Mouse (Mus musculus) hindbrain, embryonic 16.5 days (tissue): Measurements from ENCODE around the gene Psg19. TPM values are rescaled to one million over a fixed set of nuclear protein-coding genes. Genes with fewer than 3 reads are reported as not detected.
"Not testable (repeated sequence)": the region's sequence is repeated elsewhere in the genome, so short reads cannot be mapped to it uniquely, and the experiment has no call there.

Experiments
- ATAC-seq: fragments of 200-750 bp; cut with Nextera tagmentation; 2 replicates; pipeline ENCODE4 v1.8.0; 2017; ENCODE audit warnings: moderate TSS enrichment, moderate library complexity
- H3K27ac ChIP-seq: fragments of 300-500 bp; sonication (generic); 2 replicates; pipeline ENCODE4 v1.5.1; 2014; ENCODE audit warnings: low read depth, mild to moderate bottlenecking, control low read depth, low read length, moderate library complexity
- H3K27me3 ChIP-seq: fragments of 300-500 bp; sonication (generic); replicated peaks from 2 replicates; pipeline ENCODE4 v1.6.1; 2014; ENCODE audit warnings: low read length; ENCODE audit not compliant: control insufficient read depth, insufficient read depth
- H3K36me3 ChIP-seq: fragments of 300-500 bp; sonication (generic); 2 replicates; pipeline ENCODE4 v1.6.1; 2014; ENCODE audit warnings: mild to moderate bottlenecking, low read length, moderate library complexity, mixed read lengths; ENCODE audit not compliant: control insufficient read depth, insufficient read depth
- H3K4me1 ChIP-seq: fragments of 300-500 bp; sonication (generic); 2 replicates; pipeline ENCODE4 v1.6.1; 2014; ENCODE audit warnings: low read depth, low read length; ENCODE audit not compliant: control insufficient read depth, insufficient read depth
- H3K4me2 ChIP-seq: fragments of 300-500 bp; sonication (generic); 2 replicates; pipeline ENCODE4 v1.6.1; 2014; ENCODE audit warnings: mild to moderate bottlenecking, low read length, control low read depth, moderate library complexity
- H3K4me3 ChIP-seq: fragments of 300-500 bp; sonication (generic); 2 replicates; pipeline ENCODE4 v1.5.1; 2014; ENCODE audit warnings: mild to moderate bottlenecking, low read length, control low read depth, moderate library complexity
- H3K9ac ChIP-seq: fragments of 300-500 bp; sonication (generic); 2 replicates; pipeline ENCODE4 v1.6.1; 2014; ENCODE audit warnings: low read depth, mild to moderate bottlenecking, control low read depth, low read length, moderate library complexity
- H3K9me3 ChIP-seq: fragments of 300-500 bp; sonication (generic); 2 replicates; pipeline ENCODE4 v1.6.1; 2014; ENCODE audit warnings: mild to moderate bottlenecking, low read length, moderate library complexity; ENCODE audit not compliant: control insufficient read depth
- WGBS: fragments of 180-500 bp; shearing (Covaris S2); extraction: QIAGEN DNeasy Blood & Tissue Kit; methylation state at CpG from one replicate; pipeline ENCODE4 v1.1.7; 2014; 5-methylcytosine and 5-hydroxymethylcytosine counted together
- polyA plus RNA-seq: library from polyadenylated mRNA; unstranded; fragments of >200 nt; fragmentation: Nextera tagmentation; extraction: Ambion mirVana; gene quantifications from 2 replicates; pipeline ENCODE4 v1.2.1, GENCODE M21; 2015

Gene Psg19
- polyA plus RNA-seq, 1 experiment from 2014 or later: not detected

- Histone ChIP-seq H3K9ac (no peak within 1 kb of the TSS), H3K27me3 (no peaks in the 10 kb centered on the region), H3K4me3 (no peak within 1 kb of the TSS), H3K9me3 (no peaks in the 10 kb centered on the region), H3K4me1 (no peaks in the 10 kb centered on the region), H3K4me2 (no peak within 1 kb of the TSS), H3K27ac (no peak within 1 kb of the TSS), H3K36me3 (no peaks in the 10 kb centered on the region)
- 76% methylated on average over 3 of the region's 3 CpGs for WGBS
- no peak for ATAC-seq
These were observed 23.2 kb upstream of the Psg19 start, which contains the start of gene Psg17 for GRCm38 (mm10) chr7:18821507-18821906. Gene Psg17, minus strand, starts transcription at chr7:18821607.

GRCm38 (mm10) chr7:18818301-18818700 lies 20.0 kb upstream of the Psg19 start:
- H3K9ac ChIP-seq: no peak overlapping the region
- 88% methylated on average over 9 of the region's 9 CpGs for WGBS
- H3K9me3 ChIP-seq: no peaks in the 10 kb centered on the region
- H3K27me3 ChIP-seq: no peaks in the 10 kb centered on the region
- H3K4me2 ChIP-seq: no peak overlapping the region
- H3K36me3 ChIP-seq: no peaks in the 10 kb centered on the region
- ATAC-seq: no peak
- no peak overlapping the region for H3K4me3 ChIP-seq
- no peaks in the 10 kb centered on the region for H3K4me1 ChIP-seq
- no peak overlapping the region for H3K27ac ChIP-seq

DNA sequence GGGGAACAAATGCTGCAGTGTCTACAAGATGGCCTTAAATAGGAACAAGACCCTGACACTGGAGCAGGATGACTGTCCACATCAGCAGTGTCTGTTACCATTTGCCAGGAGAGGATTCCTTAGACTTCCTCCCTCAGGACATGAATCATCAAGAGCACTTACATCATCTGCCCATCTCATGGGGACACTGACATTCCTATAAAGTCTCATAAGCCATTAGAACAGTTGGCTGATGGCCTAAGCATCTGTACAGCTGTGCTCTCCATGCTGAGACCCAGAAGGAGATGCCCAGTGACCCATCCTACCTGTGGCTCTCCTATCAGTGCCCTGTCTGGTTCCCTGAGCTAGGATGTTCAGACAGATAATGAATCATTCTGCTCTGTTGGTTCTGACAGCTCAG lies 5.2 kb upstream of the Psg19 start:
- Histone ChIP-seq H3K4me1 (no peaks in the 10 kb centered on the region), H3K9me3 (no peaks in the 10 kb centered on the region), H3K36me3 (no peaks in the 10 kb centered on the region), H3K9ac (no peak overlapping the region), H3K4me2 (no peak overlapping the region), H3K4me3 (no peak overlapping the region), H3K27ac (no peak overlapping the region), H3K27me3 (no peaks in the 10 kb centered on the region)
- no peak for ATAC-seq

- no peaks in the 10 kb centered on the region for H3K4me1 ChIP-seq
- WGBS: 50% methylated on average over 3 of the region's 3 CpGs
These were observed 809 bp upstream of the Psg19 start for GRCm38 (mm10) chr7:18799129-18799528.

GRCm38 (mm10) chr7:18790671-18791070 lies 7.6 kb downstream of the Psg19 start:
- H3K27ac ChIP-seq, H3K4me2 ChIP-seq, ATAC-seq, H3K36me3 ChIP-seq, H3K9me3 ChIP-seq, H3K27me3 ChIP-seq, H3K4me1 ChIP-seq, H3K9ac ChIP-seq, H3K4me3 ChIP-seq: not testable (repeated sequence)

More at GRCm38 (mm10) chr7:18799129-18799528, 809 bp upstream of the Psg19 start:
- Histone ChIP-seq H3K27me3 (no peaks in the 10 kb centered on the region), H3K27ac (no peak overlapping the region), H3K4me3 (no peak overlapping the region), H3K36me3 (no peaks in the 10 kb centered on the region), H3K4me2 (no peak overlapping the region), H3K9me3 (no peaks in the 10 kb centered on the region), H3K9ac (no peak overlapping the region)
- ATAC-seq: no peak

GRCm38 (mm10) chr7:18781301-18781700 lies 17.0 kb downstream of the Psg19 start:
- not testable (repeated sequence) for H3K27me3 ChIP-seq, H3K9me3 ChIP-seq, ATAC-seq, H3K4me2 ChIP-seq, H3K36me3 ChIP-seq, H3K9ac ChIP-seq, H3K27ac ChIP-seq, H3K4me3 ChIP-seq, H3K4me1 ChIP-seq
- 60% methylated on average over 2 of the region's 2 CpGs for WGBS

GRCm38 (mm10) chr7:18779337-18779781 lies 19.0 kb downstream of the Psg19 start:
- Histone ChIP-seq H3K4me1 (no peaks in the 10 kb centered on the region), H3K4me3 (no peak overlapping the region), H3K27me3 (no peaks in the 10 kb centered on the region), H3K27ac (no peak overlapping the region), H3K9ac (no peak overlapping the region), H3K9me3 (no peaks in the 10 kb centered on the region), H3K4me2 (no peak overlapping the region), H3K36me3 (no peaks in the 10 kb centered on the region)
- ATAC-seq: no peak

- not testable (repeated sequence) for H3K36me3 ChIP-seq, H3K4me3 ChIP-seq, H3K9me3 ChIP-seq, H3K27ac ChIP-seq, H3K4me1 ChIP-seq, ATAC-seq, H3K4me2 ChIP-seq, H3K9ac ChIP-seq, H3K27me3 ChIP-seq
- WGBS: 40% methylated on average over 1 of the region's 2 CpGs
These were observed 35.4 kb downstream of the Psg19 start for GRCm38 (mm10) chr7:18762885-18763284.

- not testable (repeated sequence) for H3K27me3 ChIP-seq, H3K9ac ChIP-seq, H3K4me3 ChIP-seq, H3K36me3 ChIP-seq, H3K9me3 ChIP-seq, H3K27ac ChIP-seq, ATAC-seq, H3K4me2 ChIP-seq, H3K4me1 ChIP-seq
- WGBS: 91% methylated on average over 7 of the region's 7 CpGs
These were observed 38.2 kb downstream of the Psg19 start for GRCm38 (mm10) chr7:18760152-18760551.

- H3K4me2 ChIP-seq: peak overlapping the region; percentile 23
- peak; percentile 95 for ATAC-seq
- not testable (repeated sequence) for H3K4me3 ChIP-seq, H3K4me1 ChIP-seq, H3K9ac ChIP-seq, H3K27ac ChIP-seq, H3K36me3 ChIP-seq, H3K27me3 ChIP-seq, H3K9me3 ChIP-seq
- 57% methylated on average over 11 of the region's 13 CpGs for WGBS
These were observed 48.3 kb downstream of the Psg19 start for GRCm38 (mm10) chr7:18749896-18750477.
